Comparison of ENCODE assay signal across 26 mouse cellular contexts in the genomic region with DNA sequence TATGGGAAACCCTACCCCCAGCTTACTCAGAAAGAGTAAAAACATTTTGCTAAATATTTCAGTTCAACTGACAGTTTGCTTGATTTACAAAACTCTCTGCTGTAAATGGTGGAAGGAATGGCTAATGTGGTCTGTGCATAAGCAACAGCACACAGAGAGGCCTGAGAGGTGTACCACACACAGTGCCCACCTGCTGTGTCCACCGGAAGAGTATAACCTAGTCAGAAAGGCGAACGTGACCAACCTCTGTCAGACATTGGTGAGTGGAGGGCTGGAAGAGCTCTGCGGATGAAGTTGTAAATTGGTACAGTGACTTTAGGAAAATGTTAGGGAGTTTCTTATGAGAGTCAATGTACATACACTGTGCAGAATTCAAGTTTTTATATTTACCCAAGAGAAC. TPM values are rescaled to one million over a fixed set of nuclear protein-coding genes. Genes with fewer than 3 reads are reported as not detected.
DNase-seq lines count a peak whose midpoint lies in the region; ATAC-seq and TF ChIP-seq lines count a peak whose summit lies in the region.
"Had no signal": no experiment of that assay in that cellular context is flagged by ENCODE, and none has a peak within 500 bp of the region (broad histone marks: within the 10 kb centered on the region; RNA-seq: fewer than 3 reads in every experiment).

No protein-coding gene starts in this region.

- TF ChIP-seq POLR2A in heart, adult 2 months (IDR thresholded peaks at IDR 0.05; ENCODE audit: insufficient read depth, low read depth, low read length) = no peak

- intact Hi-C loops in heart, adult 2 months (cut with DNase I) = no loop called here

- no peaks in the 10 kb centered on the region for H3K4me1 ChIP-seq in midbrain, embryonic 11.5 days (ENCODE audit: control insufficient read depth, insufficient read depth, low read length)
- peaks cover 7% of the 10 kb centered on the region; the same call in 1 of the 2 replicates for H3K4me1 ChIP-seq in midbrain, embryonic 15.5 days
- H3K4me1 ChIP-seq in heart, adult 2 months (ENCODE audit: control insufficient read depth, insufficient read depth, low read length) = peaks cover 19% of the 10 kb centered on the region

- H3K4me2 ChIP-seq in midbrain, embryonic 11.5 days = no peak overlapping the region
- H3K4me2 ChIP-seq in midbrain, embryonic 15.5 days = no peak overlapping the region

- TF ChIP-seq CTCF in heart, adult 2 months (IDR thresholded peaks at IDR 0.05) = no peak

- H3K27me3 ChIP-seq in midbrain, embryonic 11.5 days (ENCODE audit: control insufficient read depth, insufficient read depth, low read length) = no peaks in the 10 kb centered on the region
- H3K27me3 ChIP-seq in midbrain, embryonic 15.5 days (replicated peaks) = no peaks in the 10 kb centered on the region
- no peaks in the 10 kb centered on the region for H3K27me3 ChIP-seq in heart, adult 2 months (ENCODE audit: control insufficient read depth, insufficient read depth, low read length)
- H3K27me3 ChIP-seq: CH12.LX, Patski had no signal

- no peak overlapping the region for H3K27ac ChIP-seq in midbrain, embryonic 11.5 days (ENCODE audit: low read depth, low read length)
- H3K27ac ChIP-seq in midbrain, embryonic 15.5 days = no peak overlapping the region
- H3K27ac ChIP-seq in heart, adult 2 months = no peak overlapping the region

- H3K79me2 ChIP-seq in heart, adult 2 months (replicated peaks; ENCODE audit: control insufficient read depth, insufficient read depth, low read length) = peaks cover 9% of the 10 kb centered on the region

- H3K9ac ChIP-seq in midbrain, embryonic 11.5 days (ENCODE audit: low read length) = no peak overlapping the region
- H3K9ac ChIP-seq in midbrain, embryonic 15.5 days = no peak overlapping the region
- H3K9ac ChIP-seq in heart, adult 2 months (ENCODE audit: low read depth, low read length) = no peak overlapping the region

- WGBS in midbrain, embryonic 11.5 days = 73% methylated on average over 4 of the region's 4 CpGs
- 70% methylated on average over 4 of the region's 4 CpGs for WGBS in midbrain, embryonic 15.5 days
- WGBS in heart, adult 2 months = 83% methylated on average over 4 of the region's 4 CpGs

- H3K36me3 ChIP-seq in midbrain, embryonic 11.5 days (ENCODE audit: control insufficient read depth, insufficient read depth, low read length) = no peaks in the 10 kb centered on the region
- no peaks in the 10 kb centered on the region for H3K36me3 ChIP-seq in midbrain, embryonic 15.5 days (replicated peaks)
- H3K36me3 ChIP-seq in heart, adult 2 months (ENCODE audit: control insufficient read depth, insufficient read depth, low read length) = peaks cover 46% of the 10 kb centered on the region

- TF ChIP-seq EP300 in heart, adult 2 months (IDR thresholded peaks at IDR 0.05; ENCODE audit: insufficient read depth, low read depth, low read length) = no peak

- H3K4me3 ChIP-seq in midbrain, embryonic 11.5 days (ENCODE audit: low read depth, low read length) = no peak overlapping the region
- no peak overlapping the region for H3K4me3 ChIP-seq in midbrain, embryonic 15.5 days
- no peak overlapping the region for H3K4me3 ChIP-seq in heart, adult 2 months

- ATAC-seq in midbrain, embryonic 11.5 days (ENCODE audit: low FRiP score) = no peak
- ATAC-seq in midbrain, embryonic 15.5 days (replicated peaks) = no peak
- ATAC-seq: activated CD4-positive, CD25-positive, alpha-beta regulatory T cell, adult 4 months; CD4-positive, CD25-positive, alpha-beta regulatory T cell, adult 4 months; Patski had no signal

- no peaks in the 10 kb centered on the region for H3K9me3 ChIP-seq in midbrain, embryonic 11.5 days (ENCODE audit: control insufficient read depth, low read length)
- H3K9me3 ChIP-seq in midbrain, embryonic 15.5 days = no peaks in the 10 kb centered on the region
- H3K9me3 ChIP-seq: G1E had no signal

- peak; percentile 8 for DNase-seq in midbrain, embryonic 11.5 days (ENCODE audit: low spot score, missing footprints)
- peak; percentile 56 for DNase-seq in ES-CJ7 (ENCODE audit: low read depth, low spot score)
- peak; percentile 81 for DNase-seq in R1 (ENCODE audit: low read depth, low spot score)
- DNase-seq in ZHBTc4 (ENCODE audit: low read depth, low spot score) = peak; percentile 63
- no peak for DNase-seq in MN1 (ENCODE audit: low spot score)
- DNase-seq in adrenal gland, postnatal 10 days = no peak
- DNase-seq in heart, adult 2 months = no peak
- DNase-seq: adrenal gland, adult 2 months; adrenal gland, adult 8-10 months; adrenal gland, postnatal 14 days; adrenal gland, postnatal 25 days; adrenal gland, postnatal 36 days; B cell, adult 2 months; cerebellum, adult 11 months; cerebellum, adult 11-12 months; cerebellum, adult 18-20 months; cerebellum, adult 2 months; cerebellum, adult 8-10 months; cerebellum, adult 9-10 months; cerebellum, adult 9-11 months had no signal

RNA-seq across cellular contexts. Expression of gene Ppp1r12a, which starts 20.4 kb away (rescaled TPM):
- polyA plus RNA-seq in midbrain, embryonic 11.5 days (2014; fragmentation: Nextera tagmentation; extraction: Ambion mirVana) = 78.6 and 82.4 TPM in 2 replicates
- 76.0 and 78.5 TPM in 2 replicates for polyA plus RNA-seq in midbrain, embryonic 15.5 days (2015; fragmentation: Nextera tagmentation; extraction: Ambion mirVana)
- total RNA-seq in adrenal gland, postnatal 10 days (2021) = 10 to 100 TPM; 83.4 to 92.2 TPM
- total RNA-seq in heart, adult 2 months (2021) = 10 to 100 TPM; 58.3 to 59.4 TPM
- 19.4 and 35.2 TPM in 2 replicates for polyA plus RNA-seq in heart, adult 2 months (2012; rRNA removed)

Comparison
In these comparisons a context has a peak if more than half of its experiments do, and no peak if none do; other contexts are left out.
1. DNase-seq: peak in midbrain, embryonic 11.5 days (single experiment), ES-CJ7 (single experiment), R1 (single experiment) and ZHBTc4 (single experiment); none in MN1 (single experiment), adrenal gland, postnatal 10 days (single experiment) and heart, adult 2 months (0 of 2).